Mouse (Mus musculus) bone marrow macrophage, adult 2 months (primary cell): ENCODE results near the gene 4933424G06Rik.

Source experiments
- CTCF ChIP-seq: IDR thresholded peaks from 2 replicates; pipeline ENCODE4 v1.5.1; 2012; ENCODE audit warnings: low read depth, mild to moderate bottlenecking, low read length, moderate library complexity
- POLR2A ChIP-seq: IDR thresholded peaks from 2 replicates; pipeline ENCODE4 v1.6.1; 2012; ENCODE audit warnings: mild to moderate bottlenecking, low read depth, low read length, borderline replicate concordance

GRCm38 (mm10) chr1:36680893-36681292 lies 29.1 kb upstream of the 4933424G06Rik start:
- TF ChIP-seq CTCF (no peak), POLR2A (no peak)
